Mouse (Mus musculus): Measurements from ENCODE around the gene Col6a1. TPM values are rescaled to one million over a fixed set of nuclear protein-coding genes. Genes with fewer than 3 reads are reported as not detected.

Gene Col6a1
- total RNA-seq, 2 experiments from 2014 or later, result 20.6 to 21.8 TPM

- no peak for DNase-seq
Measured at GRCm38 (mm10) chr10:76724231-76724736, 1.7 kb downstream of the Col6a1 start.

DNA sequence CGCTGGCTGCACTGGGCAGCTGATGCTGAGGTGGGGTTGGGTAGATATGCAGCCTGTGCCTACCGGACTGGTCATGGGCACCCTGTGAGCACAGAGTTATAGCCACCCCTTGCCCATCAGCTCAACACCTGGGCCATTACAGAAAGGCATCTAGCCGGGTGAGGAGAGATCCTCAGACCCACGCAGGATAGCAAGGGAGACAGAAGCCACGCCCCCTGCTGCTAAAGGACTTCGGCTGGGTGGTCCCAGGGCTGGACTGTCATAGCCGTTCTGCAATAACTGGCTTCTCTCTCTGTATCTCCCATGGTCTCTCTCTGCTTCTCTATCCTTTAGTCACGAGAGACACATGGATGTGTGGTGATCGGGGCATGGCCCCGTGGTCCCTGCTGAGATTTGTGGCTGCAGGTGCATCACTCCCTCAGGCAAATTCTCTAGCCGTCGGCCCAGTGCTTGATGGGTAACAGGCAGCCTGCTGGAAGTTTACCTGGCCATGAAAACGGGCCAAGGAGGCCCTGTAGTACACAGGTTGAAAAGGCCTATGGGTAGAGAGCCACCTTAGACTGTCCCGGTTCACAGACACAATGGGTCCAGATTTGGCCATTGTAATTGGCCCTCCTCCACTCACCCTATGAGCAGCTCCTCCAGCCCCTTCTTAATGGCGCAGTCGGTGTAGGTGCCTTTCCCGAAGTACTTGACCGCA, 3.1 kb downstream of the Col6a1 start:
- DNase-seq, result no peak

GRCm38 (mm10) chr10:76721746-76722145, 4.2 kb downstream of the Col6a1 start:
- DNase-seq, result no peak

GRCm38 (mm10) chr10:76721216-76721615, 4.8 kb downstream of the Col6a1 start:
- DNase-seq, result no peak

- DNase-seq, result no peak
Measured at GRCm38 (mm10) chr10:76717631-76718030, 8.3 kb downstream of the Col6a1 start.

GRCm38 (mm10) chr10:76717026-76717425, 8.9 kb downstream of the Col6a1 start:
- no peak for DNase-seq

- DNase-seq, result no peak
Measured at GRCm38 (mm10) chr10:76714303-76714702, 11.7 kb downstream of the Col6a1 start.

DNA sequence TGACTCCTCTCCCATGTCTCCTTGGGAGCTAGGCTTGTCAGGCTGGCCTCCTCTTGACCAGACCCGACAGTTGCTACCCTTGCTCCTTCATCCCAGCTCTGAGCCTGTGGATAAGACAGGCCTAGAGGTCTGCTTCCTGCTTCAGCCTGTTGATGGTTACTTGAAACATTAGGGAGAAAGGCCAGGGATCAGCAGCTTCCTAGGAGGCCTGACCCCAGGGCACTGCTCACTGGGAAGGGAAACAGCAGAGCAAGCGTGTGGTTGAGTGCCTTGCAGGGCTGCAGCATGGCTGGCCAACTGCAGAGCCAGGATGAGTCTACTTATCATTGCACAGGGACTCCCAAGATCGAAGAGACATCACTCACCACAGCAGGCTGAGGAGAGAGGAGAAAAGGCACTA, 13.5 kb downstream of the Col6a1 start:
- DNase-seq, result no peak

DNA sequence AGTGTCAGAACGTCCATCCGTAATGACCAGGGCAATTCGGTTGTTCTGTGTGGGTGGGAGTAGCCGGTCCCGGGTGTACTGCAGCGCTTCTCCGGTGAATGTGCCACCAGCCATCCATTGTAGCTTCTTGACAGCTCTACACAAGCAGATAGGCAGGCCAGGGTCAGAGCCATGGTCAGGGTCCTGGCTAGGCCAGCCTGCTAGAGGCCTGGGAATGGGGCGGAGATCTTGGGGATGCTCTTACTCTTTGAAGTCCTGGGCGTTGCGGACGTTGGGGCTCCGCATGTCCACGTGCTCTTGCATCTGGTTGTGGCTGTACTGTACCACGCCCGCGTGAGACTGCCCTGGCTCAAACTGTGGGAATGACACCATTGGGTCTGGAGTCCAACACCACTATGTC, 14.6 kb downstream of the Col6a1 start:
- no peak for DNase-seq

GRCm38 (mm10) chr10:76708465-76708864, 17.5 kb downstream of the Col6a1 start:
- DNase-seq, result no peak

- DNase-seq, result no peak
Measured at GRCm38 (mm10) chr10:76707584-76707983, 18.4 kb downstream of the Col6a1 start.

GRCm38 (mm10) chr10:76707001-76707400, 19.0 kb downstream of the Col6a1 start:
- no peak for DNase-seq

- DNase-seq, result no peak
Measured at GRCm38 (mm10) chr10:76704358-76704757, 21.6 kb downstream of the Col6a1 start.

- DNase-seq, result no peak
Measured at GRCm38 (mm10) chr10:76701446-76701845, 24.5 kb downstream of the Col6a1 start.

DNA sequence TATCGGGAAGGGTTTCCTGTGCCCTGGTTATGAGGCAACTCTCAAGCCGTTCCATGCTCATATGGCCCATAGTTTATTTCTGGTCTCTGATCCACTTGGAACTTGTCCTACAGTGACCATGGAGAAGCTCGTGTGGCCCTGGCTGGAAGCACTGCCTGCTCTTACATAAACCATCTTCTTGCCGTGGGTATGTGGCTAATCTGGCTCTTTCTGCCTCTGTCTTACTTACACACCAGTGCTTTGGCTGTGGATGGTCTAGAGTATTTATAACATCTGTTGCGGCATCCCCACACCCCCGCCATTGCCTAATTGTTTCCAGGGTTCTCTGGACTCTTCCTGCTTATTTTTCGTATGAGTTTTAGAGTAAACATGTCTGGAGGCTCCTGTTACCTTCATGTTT, 26.2 kb downstream of the Col6a1 start:
- DNase-seq, result no peak

- DNase-seq, result no peak
Measured at GRCm38 (mm10) chr10:76695283-76695885, 30.6 kb downstream of the Col6a1 start.

DNA sequence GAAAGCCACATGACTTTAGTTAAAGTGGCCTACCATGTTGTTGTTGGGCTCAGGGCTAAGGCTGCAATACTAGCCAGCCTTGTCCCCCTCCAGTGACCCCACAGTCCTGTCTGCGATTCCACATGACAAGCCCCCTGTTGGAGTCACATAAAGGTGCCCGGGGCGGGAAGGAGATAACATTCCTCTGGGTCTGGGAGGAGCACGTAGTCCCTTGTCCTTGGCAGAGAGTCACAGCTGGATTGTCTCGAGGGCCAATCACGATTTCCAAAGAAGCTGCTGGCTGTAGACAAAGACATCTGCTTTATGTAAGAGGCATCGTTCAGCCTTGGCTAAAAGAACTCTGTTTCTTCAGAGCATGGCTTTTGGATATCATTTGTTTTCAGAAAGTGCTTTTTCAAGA, 31.2 kb downstream of the Col6a1 start:
- DNase-seq, result no peak

GRCm38 (mm10) chr10:76693446-76693845, 32.5 kb downstream of the Col6a1 start:
- DNase-seq, result no peak

DNA sequence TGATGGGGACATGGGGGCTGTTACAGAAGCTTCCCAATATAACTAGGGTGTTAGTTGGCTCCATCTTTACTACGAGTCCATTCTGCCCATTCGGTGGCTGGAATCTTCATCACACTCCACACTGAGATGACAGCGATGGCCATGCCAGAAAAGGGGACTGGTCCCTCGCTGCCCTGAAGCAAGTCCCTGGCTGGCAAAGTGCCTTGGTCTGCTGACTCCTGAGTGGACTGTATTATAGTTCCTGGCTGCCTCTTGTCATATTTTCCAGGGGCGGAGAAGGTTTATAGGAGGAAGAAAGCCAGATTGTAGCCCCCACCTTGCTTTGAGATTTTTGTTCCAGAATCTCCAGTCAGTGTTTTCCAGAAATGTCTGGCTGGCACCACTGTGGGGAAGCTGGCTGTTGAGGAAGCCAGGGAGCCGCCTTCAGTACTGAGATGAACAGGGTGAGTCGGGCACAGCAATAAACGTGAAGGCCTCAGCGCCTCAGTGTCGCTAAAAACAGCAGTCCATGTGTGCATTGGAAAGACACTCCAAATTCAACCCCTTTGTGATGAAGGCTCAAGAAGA, 40.4 kb downstream of the Col6a1 start:
- no peak for DNase-seq

DNA sequence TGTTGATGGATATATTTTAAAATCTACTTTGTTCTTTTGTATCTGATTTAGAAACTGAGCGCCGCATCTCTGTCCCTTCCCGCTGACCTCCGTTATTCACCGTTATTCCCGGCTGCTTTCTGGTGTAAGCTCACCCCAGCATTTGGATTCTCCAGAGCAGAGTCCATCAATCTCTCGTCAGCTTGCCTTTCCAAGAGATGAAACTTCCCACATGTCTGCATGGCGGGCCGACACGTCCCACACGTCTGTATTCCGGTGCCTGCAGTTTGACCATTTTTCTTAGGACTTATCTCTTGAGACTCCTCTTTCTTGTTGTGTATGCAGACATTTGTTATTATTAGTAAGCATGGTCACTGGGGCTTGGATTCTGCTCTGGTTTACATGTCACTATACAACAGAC, 42.0 kb downstream of the Col6a1 start:
- DNase-seq, result no peak

- DNase-seq, result no peak
Measured at GRCm38 (mm10) chr10:76683461-76683860, 42.5 kb downstream of the Col6a1 start.

DNA sequence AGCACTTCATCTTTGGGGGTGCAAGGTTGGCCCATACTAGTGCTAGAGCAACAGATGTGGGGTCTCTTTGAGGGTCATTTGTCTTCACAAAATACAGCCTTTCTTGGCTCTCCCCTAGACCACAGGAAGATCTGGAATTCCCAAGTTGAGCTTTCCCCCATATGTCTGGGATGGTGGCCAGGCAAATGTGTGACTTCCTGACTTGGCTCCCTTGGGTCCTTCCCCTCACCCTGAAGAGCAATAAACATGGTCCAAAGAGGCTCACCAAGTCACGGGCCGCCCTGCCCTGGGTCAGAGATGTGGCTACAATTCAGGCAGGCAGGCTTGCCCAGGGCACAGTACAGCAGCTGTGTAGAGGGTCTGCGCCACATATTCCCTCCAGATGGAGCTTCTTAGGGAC, 44.1 kb downstream of the Col6a1 start:
- no peak for DNase-seq

- DNase-seq, result no peak
Measured at GRCm38 (mm10) chr10:76680758-76681650, 45.0 kb downstream of the Col6a1 start.

Data from layer of hippocampus, postnatal 36 days (tissue).